Mouse (Mus musculus) hindbrain, embryonic 16.5 days (tissue): ENCODE measurements around the gene Frrs1l. TPM values are rescaled to one million over a fixed set of nuclear protein-coding genes. Genes with fewer than 3 reads are reported as not detected.
A peak's percentile ranks its signal among the peaks of the same experiment; 100 is the strongest.

Experiments used
- ATAC-seq: fragments of 200-750 bp; cut with Nextera tagmentation; 2 replicates; pipeline ENCODE4 v1.8.0; 2017; ENCODE audit warnings: moderate TSS enrichment, moderate library complexity
- H3K27ac ChIP-seq: fragments of 300-500 bp; sonication (generic); 2 replicates; pipeline ENCODE4 v1.5.1; 2014; ENCODE audit warnings: low read depth, mild to moderate bottlenecking, control low read depth, low read length, moderate library complexity
- H3K27me3 ChIP-seq: fragments of 300-500 bp; sonication (generic); replicated peaks from 2 replicates; pipeline ENCODE4 v1.6.1; 2014; ENCODE audit warnings: low read length; ENCODE audit not compliant: control insufficient read depth, insufficient read depth
- H3K36me3 ChIP-seq: fragments of 300-500 bp; sonication (generic); 2 replicates; pipeline ENCODE4 v1.6.1; 2014; ENCODE audit warnings: mild to moderate bottlenecking, low read length, moderate library complexity, mixed read lengths; ENCODE audit not compliant: control insufficient read depth, insufficient read depth
- H3K4me1 ChIP-seq: fragments of 300-500 bp; sonication (generic); 2 replicates; pipeline ENCODE4 v1.6.1; 2014; ENCODE audit warnings: low read depth, low read length; ENCODE audit not compliant: control insufficient read depth, insufficient read depth
- H3K4me2 ChIP-seq: fragments of 300-500 bp; sonication (generic); 2 replicates; pipeline ENCODE4 v1.6.1; 2014; ENCODE audit warnings: mild to moderate bottlenecking, low read length, control low read depth, moderate library complexity
- H3K4me3 ChIP-seq: fragments of 300-500 bp; sonication (generic); 2 replicates; pipeline ENCODE4 v1.5.1; 2014; ENCODE audit warnings: mild to moderate bottlenecking, low read length, control low read depth, moderate library complexity
- H3K9ac ChIP-seq: fragments of 300-500 bp; sonication (generic); 2 replicates; pipeline ENCODE4 v1.6.1; 2014; ENCODE audit warnings: low read depth, mild to moderate bottlenecking, control low read depth, low read length, moderate library complexity
- H3K9me3 ChIP-seq: fragments of 300-500 bp; sonication (generic); 2 replicates; pipeline ENCODE4 v1.6.1; 2014; ENCODE audit warnings: mild to moderate bottlenecking, low read length, moderate library complexity; ENCODE audit not compliant: control insufficient read depth
- WGBS: fragments of 180-500 bp; shearing (Covaris S2); extraction: QIAGEN DNeasy Blood & Tissue Kit; methylation state at CpG from one replicate; pipeline ENCODE4 v1.1.7; 2014; 5-methylcytosine and 5-hydroxymethylcytosine counted together
- polyA plus RNA-seq: library from polyadenylated mRNA; unstranded; fragments of >200 nt; fragmentation: Nextera tagmentation; extraction: Ambion mirVana; gene quantifications from 2 replicates; pipeline ENCODE4 v1.2.1, GENCODE M21; 2015

The Frrs1l gene
- polyA plus RNA-seq, 1 experiment from 2014 or later: 20.7 TPM

- H3K9ac ChIP-seq: no peak overlapping the region
- no peak overlapping the region for H3K4me3 ChIP-seq
- no peak overlapping the region for H3K4me2 ChIP-seq
- no peak overlapping the region for H3K27ac ChIP-seq
- H3K9me3 ChIP-seq: peaks cover 3% of the 10 kb centered on the region
- 89% methylated on average over 2 of the region's 2 CpGs for WGBS
- no peak for ATAC-seq
- H3K36me3 ChIP-seq: no peaks in the 10 kb centered on the region
- no peaks in the 10 kb centered on the region for H3K4me1 ChIP-seq
- no peaks in the 10 kb centered on the region for H3K27me3 ChIP-seq
Measured at GRCm38 (mm10) chr4:57001437-57001836, 11.2 kb upstream of the Frrs1l start.

- peaks cover 8% of the 10 kb centered on the region for H3K4me1 ChIP-seq
- H3K9ac ChIP-seq: no peak overlapping the region
- no peak for ATAC-seq
- 86% methylated on average over 7 of the region's 7 CpGs for WGBS
- H3K4me3 ChIP-seq: no peak overlapping the region
- H3K4me2 ChIP-seq: no peak overlapping the region
- H3K27ac ChIP-seq: no peak overlapping the region
- H3K27me3 ChIP-seq: no peaks in the 10 kb centered on the region
- peaks cover 4% of the 10 kb centered on the region for H3K9me3 ChIP-seq
- no peaks in the 10 kb centered on the region for H3K36me3 ChIP-seq
Measured at GRCm38 (mm10) chr4:56993331-56993730, 3.1 kb upstream of the Frrs1l start.

GRCm38 (mm10) chr4:56991951-56992350 lies 1.8 kb upstream of the Frrs1l start:
- Histone ChIP-seq H3K36me3 (no peaks in the 10 kb centered on the region), H3K27me3 (no peaks in the 10 kb centered on the region), H3K4me1 (peaks cover 11% of the 10 kb centered on the region), H3K4me2 (no peak overlapping the region), H3K27ac (no peak overlapping the region), H3K4me3 (no peak overlapping the region), H3K9ac (no peak overlapping the region), H3K9me3 (peaks cover 4% of the 10 kb centered on the region)
- ATAC-seq: no peak
- 77% methylated on average over 2 of the region's 2 CpGs for WGBS

DNA sequence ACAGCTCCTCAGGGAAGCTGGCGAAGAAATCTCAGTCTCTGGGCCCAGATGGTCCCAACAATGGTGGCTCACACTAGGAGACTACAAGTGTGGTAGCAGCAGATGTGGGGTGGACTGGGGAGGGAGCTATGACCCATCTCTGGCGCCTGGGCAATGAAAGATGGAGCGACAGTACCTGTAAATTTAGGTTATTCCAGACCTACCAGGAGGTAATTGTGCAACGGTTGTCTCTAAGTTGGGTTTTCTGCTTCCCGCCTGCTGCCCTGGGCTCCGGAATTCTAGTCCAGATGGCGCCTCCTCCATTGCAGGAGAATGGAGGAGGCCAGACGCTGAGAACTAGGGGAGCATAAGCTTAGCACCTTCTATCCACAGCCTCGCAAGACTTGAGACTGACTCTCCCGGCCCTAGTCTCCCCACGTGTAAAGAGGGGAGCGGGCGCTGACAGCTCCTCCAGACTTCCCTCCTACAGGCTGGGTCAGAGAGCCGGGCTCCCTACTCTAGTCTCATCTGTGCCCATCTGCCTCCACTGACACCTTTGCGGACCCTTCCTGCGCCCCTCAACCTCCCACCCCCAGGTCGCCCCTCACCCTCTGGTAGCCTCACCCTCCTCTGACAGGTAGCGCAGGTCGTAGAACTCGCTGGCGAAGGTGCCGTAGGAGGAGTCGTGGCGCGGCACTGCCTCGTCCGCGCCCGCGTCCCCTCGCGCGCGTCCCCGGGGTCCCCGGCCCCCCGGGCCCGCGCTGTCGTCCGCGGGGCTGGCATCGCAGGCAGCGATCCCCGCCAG lies 568 bp downstream of the Frrs1l start:
- peak; percentile 85 for ATAC-seq
- H3K9me3 ChIP-seq: no peaks in the 10 kb centered on the region
- WGBS: under 1% methylated on average over 45 of the region's 45 CpGs
- peak overlapping the region; percentile 89 for H3K27ac ChIP-seq
- no peaks in the 10 kb centered on the region for H3K27me3 ChIP-seq
- peak overlapping the region; percentile 77 for H3K4me3 ChIP-seq
- peaks cover 11% of the 10 kb centered on the region for H3K4me1 ChIP-seq
- H3K36me3 ChIP-seq: peaks cover 3% of the 10 kb centered on the region; the same call in 1 of the 2 replicates
- peak overlapping the region; percentile 84 for H3K4me2 ChIP-seq
- peak overlapping the region; percentile 91 for H3K9ac ChIP-seq

- H3K4me2 ChIP-seq: no peak overlapping the region
- no peaks in the 10 kb centered on the region for H3K9me3 ChIP-seq
- H3K4me1 ChIP-seq: no peaks in the 10 kb centered on the region
- no peak overlapping the region for H3K27ac ChIP-seq
- ATAC-seq: no peak
- H3K4me3 ChIP-seq: no peak overlapping the region
- no peaks in the 10 kb centered on the region for H3K27me3 ChIP-seq
- no peak overlapping the region for H3K9ac ChIP-seq
- H3K36me3 ChIP-seq: peaks cover 26% of the 10 kb centered on the region
- 80% methylated on average over 7 of the region's 7 CpGs for WGBS
Measured at GRCm38 (mm10) chr4:56965586-56966179, 24.5 kb downstream of the Frrs1l start.

DNA sequence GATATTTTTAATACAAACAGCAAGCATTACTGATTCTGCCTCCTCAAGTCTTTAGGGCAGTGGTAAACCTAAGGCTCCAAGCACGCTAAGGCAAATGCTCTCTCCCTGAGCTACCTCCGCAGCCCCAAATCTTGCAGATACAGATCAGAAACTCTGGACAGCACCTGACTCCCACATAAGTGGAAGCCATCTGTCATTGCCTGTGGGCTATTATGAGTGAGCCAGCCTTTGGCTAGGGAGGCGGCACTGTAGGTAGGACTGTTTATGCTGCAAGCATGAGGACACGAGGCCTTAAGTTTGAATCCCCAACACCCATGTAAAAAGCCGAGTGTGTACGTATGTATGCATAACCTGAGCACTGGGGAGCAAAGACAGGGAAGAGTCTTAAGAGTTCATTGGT lies 26.5 kb downstream of the Frrs1l start:
- Histone ChIP-seq H3K4me1 (no peaks in the 10 kb centered on the region), H3K9ac (no peak overlapping the region), H3K4me2 (no peak overlapping the region), H3K27me3 (no peaks in the 10 kb centered on the region), H3K36me3 (peaks cover 29% of the 10 kb centered on the region), H3K9me3 (no peaks in the 10 kb centered on the region), H3K4me3 (no peak overlapping the region), H3K27ac (no peak overlapping the region)
- 90% methylated on average over 6 of the region's 6 CpGs for WGBS
- ATAC-seq: no peak

GRCm38 (mm10) chr4:56961320-56961925 lies 28.8 kb downstream of the Frrs1l start:
- WGBS: 88% methylated on average over 12 of the region's 12 CpGs
- Histone ChIP-seq H3K4me3 (no peak overlapping the region), H3K4me2 (no peak overlapping the region), H3K9me3 (no peaks in the 10 kb centered on the region), H3K27me3 (no peaks in the 10 kb centered on the region), H3K9ac (no peak overlapping the region), H3K36me3 (peaks cover 13% of the 10 kb centered on the region; the same call in 1 of the 2 replicates), H3K27ac (no peak overlapping the region), H3K4me1 (no peaks in the 10 kb centered on the region)
- ATAC-seq: no peak

GRCm38 (mm10) chr4:56957518-56957917 lies 32.7 kb downstream of the Frrs1l start:
- Histone ChIP-seq H3K4me1 (no peaks in the 10 kb centered on the region), H3K9ac (no peak overlapping the region), H3K27ac (no peak overlapping the region), H3K4me3 (no peak overlapping the region), H3K9me3 (no peaks in the 10 kb centered on the region), H3K36me3 (peaks cover 10% of the 10 kb centered on the region; the same call in 1 of the 2 replicates), H3K27me3 (no peaks in the 10 kb centered on the region), H3K4me2 (no peak overlapping the region)
- WGBS: 61% methylated on average over 9 of the region's 9 CpGs
- ATAC-seq: no peak

- 69% methylated on average over 6 of the region's 6 CpGs for WGBS
- no peaks in the 10 kb centered on the region for H3K9me3 ChIP-seq
- H3K9ac ChIP-seq: no peak overlapping the region
- no peak for ATAC-seq
- H3K27ac ChIP-seq: no peak overlapping the region
- no peak overlapping the region for H3K4me3 ChIP-seq
- no peaks in the 10 kb centered on the region for H3K36me3 ChIP-seq
- no peaks in the 10 kb centered on the region for H3K4me1 ChIP-seq
- H3K4me2 ChIP-seq: no peak overlapping the region
- no peaks in the 10 kb centered on the region for H3K27me3 ChIP-seq
Measured at GRCm38 (mm10) chr4:56953235-56953634, 37.0 kb downstream of the Frrs1l start.
